Mouse (Mus musculus): ENCODE data around the gene Jade2.
A peak's percentile ranks its signal among the peaks of the same experiment; 100 is the strongest.

GRCm38 (mm10) chr11:51857081-51857671 is at the start of gene Jade2:
- no peak for TF ChIP-seq CTCF (IDR thresholded peaks at IDR 0.05; ENCODE audit: borderline replicate concordance, insufficient read depth, low read depth, low read length)
- TF ChIP-seq POLR2A (IDR thresholded peaks at IDR 0.05; ENCODE audit: borderline replicate concordance, insufficient read depth, low read length) = peak; percentile 21; the same call in 1 of the 2 replicates

All from cerebellum, adult 2 months (tissue).